Mouse (Mus musculus) C2C12 (cell line): ENCODE measurements around the gene Scfd2. TPM values are rescaled to one million over a fixed set of nuclear protein-coding genes. Genes with fewer than 3 reads are reported as not detected.

ENCODE experiments used
- H3K27me3 ChIP-seq: one replicate; pipeline ENCODE4 v1.6.1; 2011; ENCODE audit not compliant: control insufficient read depth, insufficient read depth, insufficient read length
- H3K36me3 ChIP-seq: one replicate; pipeline ENCODE4 v1.6.1; 2011; ENCODE audit not compliant: control insufficient read depth, insufficient read depth
- H3K4me3 ChIP-seq: one replicate; pipeline ENCODE4 v1.5.1; 2011; ENCODE audit warnings: mild to moderate bottlenecking, control low read depth; ENCODE audit not compliant: poor library complexity, insufficient read depth, severe bottlenecking
- H3K79me2 ChIP-seq: one replicate; pipeline ENCODE4 v1.6.1; 2011; ENCODE audit not compliant: control insufficient read depth, insufficient read depth
- H3K79me3 ChIP-seq: one replicate; pipeline ENCODE4 v1.6.1; 2011; ENCODE audit warnings: low read depth, control low read depth
- H3ac ChIP-seq: one replicate; pipeline ENCODE3; 2011; ENCODE audit warnings: low read depth; ENCODE audit not compliant: control insufficient read depth, insufficient read length
- CEBPB ChIP-seq: IDR thresholded peaks from one replicate; pipeline ENCODE4 v1.6.1; 2011; ENCODE audit warnings: low read depth, mild to moderate bottlenecking, control low read depth, moderate library complexity
- CTCF ChIP-seq: IDR thresholded peaks from one replicate; pipeline ENCODE4 v1.5.1; 2011; ENCODE audit not compliant: control insufficient read depth, insufficient read depth, insufficient read length
- FOSL1 ChIP-seq: IDR thresholded peaks from one replicate; pipeline ENCODE4 v1.8.0; 2011; ENCODE audit warnings: mild to moderate bottlenecking, low read length; ENCODE audit not compliant: poor library complexity, insufficient read depth, severe bottlenecking
- MAX ChIP-seq: IDR thresholded peaks from one replicate; pipeline ENCODE4 v1.6.1; 2011; ENCODE audit warnings: mild to moderate bottlenecking, control low read depth
- MYOD1 ChIP-seq: IDR thresholded peaks from one replicate; pipeline ENCODE4 v1.6.1; 2011; ENCODE audit warnings: low read depth; ENCODE audit not compliant: control insufficient read depth, insufficient read length
- MYOG ChIP-seq: IDR thresholded peaks from one replicate; pipeline ENCODE4 v1.6.1; 2011; ENCODE audit not compliant: control insufficient read depth, insufficient read length; ENCODE audit errors: extremely low read depth
- USF1 ChIP-seq: IDR thresholded peaks from one replicate; pipeline ENCODE4 v1.6.1; 2011; ENCODE audit warnings: low read depth, mild to moderate bottlenecking, control low read depth, moderate library complexity
- polyA plus RNA-seq: library from polyadenylated mRNA; unstranded; fragments of >200 nt; fragmentation: generic; extraction: Trizol; gene quantifications from one replicate; pipeline ENCODE4 v1.2.1, GENCODE M21; 2012; ENCODE audit warnings: missing spikeins

The Scfd2 gene
- polyA plus RNA-seq, 1 experiment: 5.8 TPM

DNA sequence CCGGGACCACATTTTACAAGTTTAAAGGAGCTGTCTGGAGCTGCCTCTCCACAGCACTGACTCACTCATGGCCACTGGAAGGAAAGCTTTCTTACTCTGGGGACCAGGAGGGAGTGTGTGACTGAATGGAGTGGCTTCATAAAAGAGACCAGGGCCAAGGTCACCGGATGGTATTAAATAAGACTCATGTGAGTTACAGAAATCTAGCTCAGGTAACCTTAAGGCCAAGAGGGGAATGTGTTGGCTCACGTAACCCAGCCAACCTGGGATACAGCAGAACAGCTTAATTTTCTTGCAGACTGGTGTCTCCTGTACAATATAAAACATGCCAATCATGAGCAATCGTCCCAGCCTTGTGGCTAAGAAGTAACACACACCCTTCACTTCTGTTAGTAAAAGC is 267.0 kb downstream of the Scfd2 start:
- Histone ChIP-seq H3K36me3 (no peaks in the 10 kb centered on the region), H3ac (no peak overlapping the region), H3K4me3 (no peak overlapping the region), H3K27me3 (no peaks in the 10 kb centered on the region), H3K79me3 (no peaks in the 10 kb centered on the region), H3K79me2 (no peaks in the 10 kb centered on the region)
- TF ChIP-seq MYOG: no peak
- no peak for TF ChIP-seq USF1
- TF ChIP-seq MAX: no peak
- TF ChIP-seq CTCF: no peak
- no peak for TF ChIP-seq FOSL1
- no peak for TF ChIP-seq MYOD1
- TF ChIP-seq CEBPB: no peak

DNA sequence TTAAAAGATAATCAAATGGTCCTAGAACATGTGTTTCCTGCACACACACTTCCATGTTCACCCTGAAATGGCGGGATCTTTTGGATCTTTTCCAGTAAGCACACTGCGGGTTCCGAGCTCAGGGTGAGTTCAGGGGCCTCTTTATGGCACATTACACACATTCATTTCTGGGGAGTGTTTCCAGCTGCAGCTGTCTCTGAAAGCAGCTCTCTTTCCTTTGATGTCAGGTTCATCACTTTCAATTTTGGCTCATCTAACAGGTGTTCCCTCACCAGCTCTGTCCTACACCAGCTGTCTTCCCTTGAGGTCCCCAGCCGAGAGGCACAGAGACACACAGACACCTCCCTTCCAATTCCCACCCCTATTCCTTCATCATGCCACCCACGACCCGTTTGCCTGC is 270.5 kb downstream of the Scfd2 start:
- TF ChIP-seq USF1: no peak
- TF ChIP-seq FOSL1: no peak
- no peak for TF ChIP-seq CTCF
- TF ChIP-seq MYOG: no peak
- TF ChIP-seq CEBPB: no peak
- TF ChIP-seq MAX: no peak
- no peak for TF ChIP-seq MYOD1

DNA sequence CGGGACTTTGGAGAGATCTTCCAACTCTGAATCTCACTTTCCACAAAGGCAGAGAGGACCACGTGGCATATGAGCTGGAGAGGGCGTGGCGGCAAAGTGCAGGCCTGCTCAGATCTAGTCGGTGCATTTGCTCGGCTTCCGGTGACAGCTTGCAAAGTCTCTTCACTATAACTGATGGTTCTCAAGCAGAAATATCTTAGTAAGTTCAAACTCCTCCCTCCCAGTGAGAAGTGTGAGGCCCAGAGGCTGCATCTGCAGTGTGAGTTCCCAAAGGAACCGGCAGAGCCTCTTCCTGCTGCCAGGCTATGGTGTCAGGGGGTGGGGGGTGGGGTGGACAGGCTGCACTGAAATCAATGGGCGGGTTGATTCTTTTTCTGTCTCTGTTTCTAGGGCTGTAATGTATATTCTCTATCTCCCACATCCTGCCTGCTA is 271.2 kb downstream of the Scfd2 start:
- no peaks in the 10 kb centered on the region for H3K27me3 ChIP-seq
- no peak for TF ChIP-seq MAX
- no peak for TF ChIP-seq CTCF
- TF ChIP-seq MYOG: no peak
- TF ChIP-seq CEBPB: no peak
- TF ChIP-seq MYOD1: no peak
- TF ChIP-seq USF1: no peak
- no peak for TF ChIP-seq FOSL1
- no peaks in the 10 kb centered on the region for H3K79me2 ChIP-seq
- H3K79me3 ChIP-seq: no peaks in the 10 kb centered on the region
- no peaks in the 10 kb centered on the region for H3K36me3 ChIP-seq
- H3ac ChIP-seq: no peak overlapping the region
- no peak overlapping the region for H3K4me3 ChIP-seq

More for the DNA sequence above, 270.5 kb downstream of the Scfd2 start:
- Histone ChIP-seq H3K79me2 (no peaks in the 10 kb centered on the region), H3K27me3 (no peaks in the 10 kb centered on the region), H3K4me3 (no peak overlapping the region), H3K36me3 (no peaks in the 10 kb centered on the region), H3ac (no peak overlapping the region), H3K79me3 (no peaks in the 10 kb centered on the region)

DNA sequence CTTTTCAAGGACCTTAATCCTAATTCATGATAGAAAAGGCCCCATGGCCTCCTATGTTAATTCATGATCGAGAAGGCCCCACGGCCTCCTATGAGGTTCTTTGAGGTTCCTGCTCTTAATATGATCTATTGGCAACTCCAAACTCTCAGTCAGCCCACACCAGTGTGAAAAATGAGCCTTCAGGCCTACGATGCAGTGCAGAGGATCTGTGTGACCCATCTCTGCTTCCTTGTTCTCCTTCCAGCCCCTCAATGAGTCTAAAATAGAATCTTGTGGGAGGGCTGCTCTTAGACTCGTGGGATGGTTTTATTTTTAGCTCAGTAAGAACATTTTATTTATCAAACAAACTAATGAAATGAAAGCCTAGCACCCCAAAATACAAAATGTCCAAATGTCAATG is 274.9 kb downstream of the Scfd2 start:
- Histone ChIP-seq H3K27me3 (no peaks in the 10 kb centered on the region), H3K36me3 (no peaks in the 10 kb centered on the region), H3K79me3 (no peaks in the 10 kb centered on the region), H3K4me3 (no peak overlapping the region), H3K79me2 (no peaks in the 10 kb centered on the region), H3ac (no peak overlapping the region)
- TF ChIP-seq CTCF (no peak), CEBPB (no peak), MYOG (no peak), USF1 (no peak), FOSL1 (no peak), MYOD1 (no peak), MAX (no peak)

DNA sequence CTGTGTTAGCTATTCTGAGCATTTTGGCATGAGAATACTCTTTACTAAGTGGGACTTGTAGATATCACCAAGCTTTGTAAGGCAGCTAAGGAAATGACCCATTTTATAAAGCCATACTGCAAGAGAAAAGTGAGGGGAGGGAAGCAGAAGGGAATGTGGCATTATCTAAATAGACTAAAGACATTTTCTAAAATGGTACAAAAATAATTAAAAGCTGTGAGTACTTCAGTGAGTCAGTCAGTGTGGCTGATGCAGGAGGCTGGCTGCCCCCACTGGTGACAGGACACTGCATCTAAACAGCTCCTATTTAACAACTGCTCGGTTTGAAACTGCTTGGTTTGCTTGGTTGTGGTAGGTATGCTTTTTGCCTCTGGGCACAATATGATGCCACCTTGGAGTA is 276.6 kb downstream of the Scfd2 start:
- no peaks in the 10 kb centered on the region for H3K79me3 ChIP-seq
- no peak overlapping the region for H3K4me3 ChIP-seq
- no peak overlapping the region for H3ac ChIP-seq
- H3K36me3 ChIP-seq: no peaks in the 10 kb centered on the region
- H3K27me3 ChIP-seq: no peaks in the 10 kb centered on the region
- TF ChIP-seq CTCF (no peak), MYOG (no peak), FOSL1 (no peak), CEBPB (no peak), USF1 (no peak), MYOD1 (no peak), MAX (no peak)
- no peaks in the 10 kb centered on the region for H3K79me2 ChIP-seq

DNA sequence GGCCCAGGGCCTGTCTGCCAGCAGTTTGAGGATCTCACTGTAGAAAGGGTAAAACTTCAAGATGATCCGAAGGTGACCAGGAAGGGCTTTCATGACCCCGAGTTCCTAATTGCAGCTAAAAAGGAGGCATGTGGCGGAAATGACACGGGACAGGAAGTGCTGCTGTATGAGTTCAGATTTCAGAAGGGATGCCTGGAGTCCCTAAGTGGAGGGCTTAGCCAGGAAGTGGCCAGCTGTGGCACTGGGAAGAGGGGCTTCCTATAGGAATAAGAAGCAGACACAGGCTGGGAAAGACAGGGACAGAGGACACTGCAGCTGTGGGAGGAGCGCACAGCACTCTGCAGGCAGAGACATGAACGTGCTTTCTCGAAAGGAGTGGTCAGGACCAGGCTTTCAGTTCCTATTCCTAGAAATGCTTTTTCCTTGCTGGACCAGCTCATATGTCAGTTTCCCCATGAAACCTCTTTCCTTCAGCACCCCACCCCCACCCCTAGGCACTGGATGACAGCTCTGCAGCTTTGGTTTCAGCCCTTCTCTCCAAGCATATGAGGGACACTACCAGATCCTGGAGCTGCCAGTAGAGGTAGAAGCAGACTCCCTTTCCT is 277.7 kb downstream of the Scfd2 start:
- Histone ChIP-seq H3K36me3 (no peaks in the 10 kb centered on the region), H3K79me2 (no peaks in the 10 kb centered on the region), H3K79me3 (no peaks in the 10 kb centered on the region), H3K27me3 (no peaks in the 10 kb centered on the region), H3ac (no peak overlapping the region), H3K4me3 (no peak overlapping the region)
- TF ChIP-seq CTCF (no peak), MAX (no peak), FOSL1 (no peak), CEBPB (no peak), MYOG (no peak), USF1 (no peak), MYOD1 (no peak)
